Mouse (Mus musculus): ENCODE measurements at regions not wholly inside any gene's neighbourhood (a gene's known extent, or its start where the extent isn't known, plus 50 kb on each side); places are given as distances from the start of the nearest gene placed in this dataset.
A peak's percentile ranks its signal among the peaks of the same experiment; 100 is the strongest.

DNA sequence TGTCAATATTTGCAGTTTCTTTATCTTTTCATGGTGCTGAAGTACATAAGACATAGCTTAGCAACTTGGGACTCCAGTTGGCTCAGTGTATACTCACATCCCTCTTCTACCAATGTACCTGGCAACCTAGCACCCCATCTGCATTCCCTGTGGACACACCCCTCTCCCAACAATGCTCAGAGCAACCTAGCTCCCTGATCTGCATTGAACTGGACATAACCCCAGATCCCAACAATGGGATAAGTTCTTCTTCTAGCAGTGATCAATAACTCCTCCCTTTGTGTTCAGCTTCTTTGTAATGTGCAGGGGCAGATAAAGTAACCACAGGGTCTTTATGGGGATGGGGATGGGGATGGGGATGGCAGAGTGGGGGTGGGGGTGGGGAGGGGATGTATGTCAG lies 79.4 kb downstream of the Snrpe start:
- TF ChIP-seq CTCF (IDR thresholded peaks at IDR 0.05; ENCODE audit: low read depth) = no peak
- TF ChIP-seq EP300 (IDR thresholded peaks at IDR 0.05; ENCODE audit: low read depth) = no peak
- Histone ChIP-seq H3K27ac (ENCODE audit: low read depth) (no peak overlapping the region), H3K9ac (replicated peaks) (no peak overlapping the region), H3K4me3 (ENCODE audit: low read depth, low read length) (no peak overlapping the region), H3K4me2 (ENCODE audit: low read depth, low read length) (no peak overlapping the region), H3K27me3 (ENCODE audit: insufficient read depth, low read length) (no peaks in the 10 kb centered on the region), H3K4me1 (ENCODE audit: insufficient read depth) (no peaks in the 10 kb centered on the region), H3K9me3 (ENCODE audit: low read length) (no peaks in the 10 kb centered on the region), H3K36me3 (replicated peaks; ENCODE audit: insufficient read depth, low read length) (no peaks in the 10 kb centered on the region)
- ATAC-seq = no peak
- no peak for DNase-seq

DNA sequence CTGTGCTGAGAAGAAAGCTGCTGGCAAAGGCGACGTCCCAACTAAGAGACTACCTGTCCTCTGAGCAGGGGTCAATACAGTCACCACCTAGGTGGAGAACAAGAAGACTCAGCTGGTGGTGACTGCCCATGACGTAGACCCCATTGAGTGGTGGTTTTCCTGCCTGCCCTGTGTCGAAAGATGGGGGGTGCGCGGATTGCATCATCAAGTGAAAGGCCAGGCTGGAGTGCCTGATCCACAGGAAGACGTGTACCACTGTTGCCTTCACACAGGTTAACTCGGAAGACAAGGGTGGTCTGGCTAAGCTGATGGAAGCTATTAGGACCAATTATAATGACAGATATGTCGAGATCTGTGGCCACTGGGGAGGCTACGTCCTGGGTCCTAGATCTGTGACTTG lies 80.3 kb downstream of the Snrpe start:
- Histone ChIP-seq H3K4me1 (ENCODE audit: insufficient read depth) (no peaks in the 10 kb centered on the region), H3K9ac (replicated peaks) (no peak overlapping the region), H3K9me3 (ENCODE audit: low read length) (no peaks in the 10 kb centered on the region), H3K27ac (ENCODE audit: low read depth) (no peak overlapping the region), H3K27me3 (ENCODE audit: insufficient read depth, low read length) (no peaks in the 10 kb centered on the region), H3K4me3 (ENCODE audit: low read depth, low read length) (no peak overlapping the region), H3K4me2 (ENCODE audit: low read depth, low read length) (no peak overlapping the region), H3K36me3 (replicated peaks; ENCODE audit: insufficient read depth, low read length) (no peaks in the 10 kb centered on the region)
- TF ChIP-seq EP300 (IDR thresholded peaks at IDR 0.05; ENCODE audit: low read depth) (no peak), CTCF (IDR thresholded peaks at IDR 0.05; ENCODE audit: low read depth) (no peak)
- WGBS (ENCODE audit: insufficient replicate concordance) = 61% methylated on average over 10 of the region's 10 CpGs
- DNase-seq (peak; percentile 29), ATAC-seq (no peak)

DNA sequence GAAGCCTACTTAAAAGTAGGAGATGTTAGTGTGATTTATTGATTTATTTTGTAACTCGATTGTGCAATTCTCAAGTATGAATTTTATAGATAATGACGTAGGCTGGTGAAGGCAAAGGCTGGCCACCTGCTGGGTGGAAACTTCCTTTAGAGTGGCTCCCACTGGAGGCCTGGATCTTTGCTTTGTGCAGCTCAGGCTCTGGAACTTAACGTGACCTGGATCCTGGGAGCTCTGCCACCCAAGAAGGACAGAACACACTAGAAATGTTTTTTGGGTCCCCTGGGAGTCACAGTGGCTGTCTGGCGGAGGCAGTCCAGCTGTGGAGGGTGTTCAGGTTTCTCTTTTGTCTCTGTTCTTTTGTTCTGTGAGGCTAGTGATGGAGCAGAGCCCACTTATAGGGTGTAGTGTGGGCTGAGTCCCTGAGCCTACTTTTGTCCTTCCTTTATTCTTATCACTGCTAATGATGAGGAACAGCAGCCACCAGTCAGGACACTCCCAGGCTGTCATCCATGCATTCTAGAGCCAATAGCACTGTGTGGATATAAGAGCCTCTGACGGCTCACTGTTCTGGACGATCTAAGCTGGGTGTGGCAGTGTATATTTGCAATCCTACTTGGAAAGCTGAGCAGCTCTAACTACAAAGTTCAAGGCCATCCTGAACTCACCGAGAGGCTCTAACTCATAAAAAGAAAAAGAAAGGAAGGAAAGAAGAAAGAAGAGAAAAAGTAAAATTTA lies 82.3 kb downstream of the Snrpe start:
- WGBS (ENCODE audit: insufficient replicate concordance) = 53% methylated on average over 7 of the region's 7 CpGs
- Histone ChIP-seq H3K4me3 (ENCODE audit: low read depth, low read length) (no peak overlapping the region), H3K9me3 (ENCODE audit: low read length) (no peaks in the 10 kb centered on the region), H3K36me3 (replicated peaks; ENCODE audit: insufficient read depth, low read length) (no peaks in the 10 kb centered on the region), H3K9ac (replicated peaks) (no peak overlapping the region), H3K27ac (ENCODE audit: low read depth) (no peak overlapping the region), H3K4me2 (ENCODE audit: low read depth, low read length) (no peak overlapping the region), H3K4me1 (ENCODE audit: insufficient read depth) (no peaks in the 10 kb centered on the region), H3K27me3 (ENCODE audit: insufficient read depth, low read length) (no peaks in the 10 kb centered on the region)
- ATAC-seq (no peak), DNase-seq (no peak)
- no peak for TF ChIP-seq CTCF (IDR thresholded peaks at IDR 0.05; ENCODE audit: low read depth)
- TF ChIP-seq EP300 (IDR thresholded peaks at IDR 0.05; ENCODE audit: low read depth) = no peak

DNA sequence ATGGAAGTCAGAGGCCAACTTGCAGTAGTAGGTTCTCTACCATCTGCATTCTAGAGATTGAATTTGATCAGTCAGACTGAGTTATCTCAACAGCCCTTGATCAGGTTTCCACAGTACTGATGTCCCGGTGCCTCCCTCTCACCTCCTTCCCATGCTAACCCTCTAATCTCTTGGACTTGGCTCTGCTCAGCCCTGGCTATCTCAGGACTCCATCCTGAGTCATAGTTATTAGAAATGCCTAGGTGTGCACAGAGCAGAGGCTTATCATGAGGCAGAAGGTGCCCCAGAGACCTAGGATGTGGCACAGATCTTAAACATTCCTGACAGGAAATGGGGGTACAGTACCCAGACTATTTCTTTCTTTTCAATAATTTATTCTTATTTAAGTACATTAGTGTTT lies 87.3 kb downstream of the Snrpe start:
- no peak for TF ChIP-seq CTCF (IDR thresholded peaks at IDR 0.05; ENCODE audit: low read depth)
- no peak for TF ChIP-seq EP300 (IDR thresholded peaks at IDR 0.05; ENCODE audit: low read depth)
- 62% methylated on average over 1 of the region's 1 CpGs for WGBS (ENCODE audit: insufficient replicate concordance)
- DNase-seq (no peak), ATAC-seq (no peak)
- Histone ChIP-seq H3K4me3 (ENCODE audit: low read depth, low read length) (no peak overlapping the region), H3K9ac (replicated peaks) (no peak overlapping the region), H3K27ac (ENCODE audit: low read depth) (no peak overlapping the region), H3K9me3 (ENCODE audit: low read length) (no peaks in the 10 kb centered on the region), H3K36me3 (replicated peaks; ENCODE audit: insufficient read depth, low read length) (no peaks in the 10 kb centered on the region), H3K4me2 (ENCODE audit: low read depth, low read length) (no peak overlapping the region), H3K27me3 (ENCODE audit: insufficient read depth, low read length) (no peaks in the 10 kb centered on the region), H3K4me1 (ENCODE audit: insufficient read depth) (no peaks in the 10 kb centered on the region)

DNA sequence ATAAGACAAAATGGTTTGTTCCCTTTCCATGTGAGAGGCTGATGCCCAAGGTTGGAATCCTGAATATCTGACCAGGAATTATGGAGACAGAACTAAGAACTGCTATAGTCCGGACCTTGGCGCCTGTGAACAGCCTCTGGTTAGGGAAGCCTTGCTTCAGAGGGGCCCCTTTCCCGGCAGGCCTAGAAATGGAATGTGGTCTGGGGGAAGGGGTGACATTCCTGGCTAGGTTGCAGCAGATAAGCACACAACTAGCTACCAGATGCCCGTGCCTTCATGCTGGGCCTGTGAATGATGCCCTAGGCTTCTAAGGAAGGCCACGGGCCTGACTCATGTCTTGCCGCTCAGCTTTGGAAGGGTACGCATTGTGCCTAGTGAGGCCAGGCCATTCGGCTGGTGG lies 89.4 kb downstream of the Snrpe start:
- no peak for DNase-seq
- TF ChIP-seq CTCF (IDR thresholded peaks at IDR 0.05; ENCODE audit: low read depth) (no peak), EP300 (IDR thresholded peaks at IDR 0.05; ENCODE audit: low read depth) (no peak)
- WGBS (ENCODE audit: insufficient replicate concordance) = 76% methylated on average over 8 of the region's 8 CpGs

DNA sequence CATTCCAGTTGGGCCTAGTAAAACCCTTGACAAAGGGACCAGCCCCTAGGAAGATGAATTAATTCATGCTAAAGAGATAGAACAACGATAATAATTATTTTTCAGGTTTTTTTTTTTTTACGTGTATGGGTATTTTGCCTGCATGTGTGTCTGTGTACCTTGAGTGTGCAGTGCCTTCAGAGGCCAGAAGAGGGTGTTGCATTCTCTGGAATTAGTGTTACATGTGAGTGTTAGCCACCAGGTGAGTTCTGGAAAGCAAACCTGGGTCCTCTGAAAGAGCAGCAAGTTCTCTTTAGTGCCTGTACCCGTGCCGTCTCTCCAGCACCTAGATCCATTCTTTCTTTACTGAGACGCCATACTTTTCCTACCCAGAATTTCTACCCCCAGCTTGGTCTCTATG lies 92.8 kb upstream of the Sox13 start:
- H3K27ac ChIP-seq (ENCODE audit: low read depth) = no peak overlapping the region
- H3K36me3 ChIP-seq (replicated peaks; ENCODE audit: insufficient read depth, low read length) = no peaks in the 10 kb centered on the region
- H3K4me3 ChIP-seq (ENCODE audit: low read depth, low read length) = no peak overlapping the region
- no peak for ATAC-seq
- no peaks in the 10 kb centered on the region for H3K27me3 ChIP-seq (ENCODE audit: insufficient read depth, low read length)
- H3K4me1 ChIP-seq (ENCODE audit: insufficient read depth) = no peaks in the 10 kb centered on the region
- H3K4me2 ChIP-seq (ENCODE audit: low read depth, low read length) = no peak overlapping the region
- no peak for TF ChIP-seq EP300 (IDR thresholded peaks at IDR 0.05; ENCODE audit: low read depth)
- no peak for TF ChIP-seq CTCF (IDR thresholded peaks at IDR 0.05; ENCODE audit: low read depth)
- H3K9ac ChIP-seq (replicated peaks) = no peak overlapping the region
- H3K9me3 ChIP-seq (ENCODE audit: low read length) = no peaks in the 10 kb centered on the region
- WGBS (ENCODE audit: insufficient replicate concordance) = 87% methylated on average over 5 of the region's 5 CpGs
- DNase-seq = no peak

More for the DNA sequence above, 89.4 kb downstream of the Snrpe start:
- no peaks in the 10 kb centered on the region for H3K9me3 ChIP-seq (ENCODE audit: low read length)
- no peaks in the 10 kb centered on the region for H3K4me1 ChIP-seq (ENCODE audit: insufficient read depth)
- no peaks in the 10 kb centered on the region for H3K36me3 ChIP-seq (replicated peaks; ENCODE audit: insufficient read depth, low read length)
- H3K4me3 ChIP-seq (ENCODE audit: low read depth, low read length) = no peak overlapping the region
- no peak overlapping the region for H3K9ac ChIP-seq (replicated peaks)
- no peak overlapping the region for H3K4me2 ChIP-seq (ENCODE audit: low read depth, low read length)
- no peak overlapping the region for H3K27ac ChIP-seq (ENCODE audit: low read depth)
- H3K27me3 ChIP-seq (ENCODE audit: insufficient read depth, low read length) = no peaks in the 10 kb centered on the region
- no peak for ATAC-seq

DNA sequence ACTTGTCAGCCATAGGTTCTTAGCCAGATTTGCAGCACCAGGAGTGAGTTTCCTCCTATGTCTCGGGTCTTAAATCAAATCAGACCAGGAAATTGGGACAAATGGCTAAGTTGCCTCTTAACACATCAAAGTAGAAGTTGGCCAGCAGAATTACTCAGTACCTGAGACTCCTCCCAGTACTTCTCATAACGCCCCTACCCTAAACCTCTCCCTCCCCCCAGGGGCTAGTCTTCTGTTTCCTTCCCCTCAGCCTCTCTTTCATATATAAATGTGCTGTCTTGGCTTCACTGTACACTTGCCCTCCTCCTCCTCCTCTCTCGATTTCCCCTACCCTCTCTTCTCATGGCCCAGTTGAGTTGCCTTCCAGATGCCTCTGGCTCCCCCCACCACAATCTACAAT lies 79.9 kb upstream of the Sox13 start:
- ATAC-seq = no peak
- TF ChIP-seq CTCF (IDR thresholded peaks at IDR 0.05; ENCODE audit: low read depth) (no peak), EP300 (IDR thresholded peaks at IDR 0.05; ENCODE audit: low read depth) (no peak)

More for the DNA sequence above, 79.9 kb upstream of the Sox13 start:
- H3K9me3 ChIP-seq (ENCODE audit: low read length) = no peaks in the 10 kb centered on the region
- no peak overlapping the region for H3K27ac ChIP-seq (ENCODE audit: low read depth)
- H3K4me1 ChIP-seq (ENCODE audit: insufficient read depth) = no peaks in the 10 kb centered on the region
- no peaks in the 10 kb centered on the region for H3K36me3 ChIP-seq (replicated peaks; ENCODE audit: insufficient read depth, low read length)
- H3K27me3 ChIP-seq (ENCODE audit: insufficient read depth, low read length) = no peaks in the 10 kb centered on the region
- WGBS (ENCODE audit: insufficient replicate concordance) = 45% methylated on average over 3 of the region's 3 CpGs
- no peak for DNase-seq
- H3K9ac ChIP-seq (replicated peaks) = no peak overlapping the region
- no peak overlapping the region for H3K4me3 ChIP-seq (ENCODE audit: low read depth, low read length)
- H3K4me2 ChIP-seq (ENCODE audit: low read depth, low read length) = no peak overlapping the region

Data from liver, postnatal 0 days (tissue).